Mouse (Mus musculus): ENCODE measurements around the gene Ctnnd2.

Gene Ctnnd2

GRCm38 (mm10) chr15:30240881-30241280 lies 68.5 kb downstream of the Ctnnd2 start:
- in situ Hi-C loops (cut with MboI, MseI), result no loop called here

GRCm38 (mm10) chr15:30268822-30269221 lies 96.4 kb downstream of the Ctnnd2 start:
- in situ Hi-C loops (cut with MboI, MseI), result no loop called here

- in situ Hi-C loops (cut with MboI, MseI), result no loop called here
Observed at GRCm38 (mm10) chr15:30271141-30271572, 98.8 kb downstream of the Ctnnd2 start.

- in situ Hi-C loops (cut with MboI, MseI), result no loop called here
Observed at GRCm38 (mm10) chr15:30272326-30272725, 99.9 kb downstream of the Ctnnd2 start.

- in situ Hi-C loops (cut with MboI, MseI), result no loop called here
Observed at GRCm38 (mm10) chr15:30275721-30276120, 103.3 kb downstream of the Ctnnd2 start.

GRCm38 (mm10) chr15:30276691-30277090 lies 104.3 kb downstream of the Ctnnd2 start:
- in situ Hi-C loops (cut with MboI, MseI), result no loop called here

GRCm38 (mm10) chr15:30278610-30279009 lies 106.2 kb downstream of the Ctnnd2 start:
- in situ Hi-C loops (cut with MboI, MseI), result no loop called here

GRCm38 (mm10) chr15:30285572-30286244 lies 113.3 kb downstream of the Ctnnd2 start:
- in situ Hi-C loops (cut with MboI, MseI), result no loop called here

- in situ Hi-C loops (cut with MboI, MseI), result no loop called here
Observed at GRCm38 (mm10) chr15:30286245-30286642, 113.9 kb downstream of the Ctnnd2 start.

- in situ Hi-C loops (cut with MboI, MseI), result no loop called here
Observed at GRCm38 (mm10) chr15:30302824-30303223, 130.4 kb downstream of the Ctnnd2 start.

- in situ Hi-C loops (cut with MboI, MseI), result no loop called here
Observed at GRCm38 (mm10) chr15:30306437-30306836, 134.0 kb downstream of the Ctnnd2 start.

- in situ Hi-C loops (cut with MboI, MseI), result no loop called here
Observed at GRCm38 (mm10) chr15:30322543-30322942, 150.2 kb downstream of the Ctnnd2 start.

- in situ Hi-C loops (cut with MboI, MseI), result no loop called here
Observed at GRCm38 (mm10) chr15:30333336-30334310, 161.2 kb downstream of the Ctnnd2 start.

GRCm38 (mm10) chr15:30338585-30339197 lies 166.3 kb downstream of the Ctnnd2 start:
- in situ Hi-C loops (cut with MboI, MseI), result no loop called here

- in situ Hi-C loops (cut with MboI, MseI), result no loop called here
Observed at GRCm38 (mm10) chr15:30345754-30346153, 173.4 kb downstream of the Ctnnd2 start.

GRCm38 (mm10) chr15:30364491-30364890 lies 192.1 kb downstream of the Ctnnd2 start:
- in situ Hi-C loops (cut with MboI, MseI), result no loop called here

GRCm38 (mm10) chr15:30369997-30370396 lies 197.6 kb downstream of the Ctnnd2 start:
- in situ Hi-C loops (cut with MboI, MseI), result no loop called here

GRCm38 (mm10) chr15:30371151-30371550 lies 198.8 kb downstream of the Ctnnd2 start:
- in situ Hi-C loops (cut with MboI, MseI), result no loop called here

GRCm38 (mm10) chr15:30373654-30374215 lies 201.3 kb downstream of the Ctnnd2 start:
- in situ Hi-C loops (cut with MboI, MseI), result no loop called here

GRCm38 (mm10) chr15:30374907-30375306 lies 202.5 kb downstream of the Ctnnd2 start:
- in situ Hi-C loops (cut with MboI, MseI), result no loop called here

- in situ Hi-C loops (cut with MboI, MseI), result no loop called here
Observed at GRCm38 (mm10) chr15:30383075-30383842, 210.9 kb downstream of the Ctnnd2 start.

Measured in regulatory T cell (primary cell).